Mouse (Mus musculus) liver, embryonic 11.5 days (tissue): ENCODE data around the gene Cntnap4. TPM values are rescaled to one million over a fixed set of nuclear protein-coding genes. Genes with fewer than 3 reads are reported as not detected.

Source experiments
- ATAC-seq: fragments of 200-750 bp; cut with Nextera tagmentation; replicated peaks from 2 replicates; pipeline ENCODE4 v1.8.0; 2017; ENCODE audit warnings: moderate number of reproducible peaks, mild to moderate bottlenecking, moderate TSS enrichment, moderate library complexity; ENCODE audit not compliant: low FRiP score
- DNase-seq: peaks from one replicate; pipeline ENCODE4 v3.0.0-alpha.2; 2017; ENCODE audit warnings: low spot score
- H3K27ac ChIP-seq: fragments of 300-500 bp; sonication (generic); 2 replicates; pipeline ENCODE4 v1.5.1; 2014; ENCODE audit warnings: mild to moderate bottlenecking, low read depth, low read length, control low read depth
- H3K27me3 ChIP-seq: fragments of 300-500 bp; sonication (generic); replicated peaks from 2 replicates; pipeline ENCODE4 v1.6.1; 2014; ENCODE audit warnings: low read length, mixed read lengths; ENCODE audit not compliant: control insufficient read depth, insufficient read depth
- H3K36me3 ChIP-seq: fragments of 300-500 bp; sonication (generic); 2 replicates; pipeline ENCODE4 v1.6.1; 2014; ENCODE audit warnings: mild to moderate bottlenecking, low read length, moderate library complexity, mixed read lengths; ENCODE audit not compliant: control insufficient read depth, insufficient read depth
- H3K4me1 ChIP-seq: fragments of 300-500 bp; sonication (generic); replicated peaks from 2 replicates; pipeline ENCODE4 v1.6.1; 2014; ENCODE audit warnings: low read length, mixed read lengths; ENCODE audit not compliant: control insufficient read depth, insufficient read depth
- H3K4me2 ChIP-seq: fragments of 300-500 bp; sonication (generic); 2 replicates; pipeline ENCODE4 v1.6.1; 2014; ENCODE audit warnings: mild to moderate bottlenecking, control low read depth, moderate library complexity
- H3K4me3 ChIP-seq: fragments of 300-500 bp; sonication (generic); 2 replicates; pipeline ENCODE4 v1.5.1; 2014; ENCODE audit warnings: low read depth, low read length, control low read depth
- H3K9ac ChIP-seq: fragments of 300-500 bp; sonication (generic); 2 replicates; pipeline ENCODE4 v1.6.1; 2014; ENCODE audit warnings: low read depth, low read length, control low read depth
- H3K9me3 ChIP-seq: fragments of 300-500 bp; sonication (generic); 2 replicates; pipeline ENCODE4 v1.6.1; 2016; ENCODE audit warnings: low read length, inconsistent platforms, mixed read lengths; ENCODE audit not compliant: control insufficient read depth
- WGBS: fragments of 180-500 bp; shearing (Covaris S2); extraction: QIAGEN DNeasy Blood & Tissue Kit; methylation state at CpG from one replicate; pipeline ENCODE4 v1.1.7; 2014; 5-methylcytosine and 5-hydroxymethylcytosine counted together
- polyA plus RNA-seq: library from polyadenylated mRNA; unstranded; fragments of >200 nt; fragmentation: Nextera tagmentation; extraction: Ambion mirVana; gene quantifications from 2 replicates; pipeline ENCODE4 v1.2.1, GENCODE M21; 2014

The Cntnap4 gene
- polyA plus RNA-seq, 1 experiment from 2014 or later, result 0.04 TPM

DNA sequence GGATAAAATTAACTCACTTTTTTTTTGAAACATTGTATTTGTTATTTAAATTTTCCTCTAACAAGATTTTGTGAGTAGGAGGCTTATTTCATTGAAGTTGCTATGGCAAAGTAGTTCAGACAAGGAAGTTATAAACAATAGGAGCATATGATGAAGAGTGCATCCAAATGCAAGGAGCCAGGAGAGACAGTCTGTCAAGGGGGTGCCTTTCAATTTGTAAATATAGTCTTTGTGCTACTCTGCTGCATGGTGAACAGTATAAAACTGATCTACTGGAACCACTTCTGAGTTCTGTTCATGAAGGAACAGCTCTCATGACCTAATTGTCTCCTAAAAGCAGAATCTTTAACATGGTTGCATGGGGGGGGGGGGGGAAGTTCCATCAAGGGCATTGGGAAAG, 352.3 kb downstream of the Cntnap4 start:
- Histone ChIP-seq H3K4me3 (no peak overlapping the region), H3K4me2 (no peak overlapping the region), H3K9me3 (no peaks in the 10 kb centered on the region), H3K27me3 (no peaks in the 10 kb centered on the region), H3K4me1 (no peaks in the 10 kb centered on the region), H3K9ac (no peak overlapping the region), H3K27ac (no peak overlapping the region), H3K36me3 (no peaks in the 10 kb centered on the region)
- no peak for DNase-seq
- no peak for ATAC-seq

DNA sequence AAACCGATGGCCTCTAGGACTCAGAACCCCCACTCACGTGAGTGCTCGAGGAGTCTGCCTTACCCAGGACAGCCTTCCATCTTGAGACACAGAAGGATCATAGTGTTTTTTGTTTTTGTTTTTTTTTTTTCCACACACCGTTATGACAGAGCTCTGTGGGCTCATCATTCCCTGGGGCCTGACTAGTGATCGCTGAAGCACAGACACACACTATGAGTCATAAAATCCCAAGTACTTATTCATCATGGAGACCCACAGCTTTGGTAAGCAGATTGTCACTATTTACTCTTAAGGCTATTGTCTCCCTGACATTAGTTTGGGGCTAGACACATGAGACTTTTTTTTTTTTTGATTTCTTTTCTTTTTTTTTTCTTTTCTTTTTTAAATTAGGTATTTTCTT, 352.9 kb downstream of the Cntnap4 start:
- 90% methylated on average over 5 of the region's 5 CpGs for WGBS
- DNase-seq, result no peak
- no peaks in the 10 kb centered on the region for H3K27me3 ChIP-seq
- H3K27ac ChIP-seq, result no peak overlapping the region
- no peak overlapping the region for H3K4me2 ChIP-seq
- no peak overlapping the region for H3K9ac ChIP-seq
- H3K4me1 ChIP-seq, result no peaks in the 10 kb centered on the region
- no peak overlapping the region for H3K4me3 ChIP-seq
- H3K9me3 ChIP-seq, result no peaks in the 10 kb centered on the region
- H3K36me3 ChIP-seq, result no peaks in the 10 kb centered on the region
- ATAC-seq, result no peak
